Mouse (Mus musculus) G1E (cell line): ENCODE results near the gene Ikzf4.

Experiments used
- POLR2AphosphoS5 ChIP-seq: IDR thresholded peaks from 2 replicates; pipeline ENCODE4 v1.6.1; 2012; ENCODE audit warnings: low read depth, low read length, inconsistent platforms; ENCODE audit not compliant: insufficient replicate concordance
- TAL1 ChIP-seq: conservative IDR thresholded peaks from 2 replicates; pipeline ENCODE4 v1.6.1; 2012; ENCODE audit warnings: low read depth, low read length, inconsistent platforms, mixed read lengths

DNA sequence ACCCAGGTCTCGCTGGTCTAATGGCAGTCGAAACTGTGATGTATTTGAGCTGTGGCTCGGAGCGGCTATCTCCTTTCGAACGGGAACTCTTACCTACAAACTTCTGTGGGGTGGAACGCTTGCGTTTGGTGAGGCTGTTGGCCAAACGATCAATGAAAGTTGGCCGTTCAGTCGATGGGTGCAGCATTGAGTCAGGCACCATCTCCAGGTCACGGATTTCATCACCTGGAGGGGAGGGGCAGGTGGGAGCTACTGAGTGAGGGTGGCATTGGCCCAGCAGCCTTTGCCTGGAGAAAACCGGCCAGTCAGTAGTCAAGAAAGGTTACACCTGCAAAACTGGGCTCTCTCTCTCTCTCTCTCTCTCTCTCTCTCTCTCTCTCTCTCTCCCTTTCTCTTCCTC lies 10.1 kb downstream of the Ikzf4 start:
- TF ChIP-seq TAL1 (no peak), POLR2AphosphoS5 (no peak)
